Mouse (Mus musculus): Measurements from ENCODE around the gene Hunk. TPM values are rescaled to one million over a fixed set of nuclear protein-coding genes. Genes with fewer than 3 reads are reported as not detected.

Gene Hunk
- polyA plus RNA-seq, 1 experiment from 2014 or later = 13.6 TPM

GRCm38 (mm10) chr16:90421145-90421544, 35.3 kb downstream of the Hunk start:
- H3K9ac ChIP-seq (replicated peaks) = no peak overlapping the region
- H3K4me3 ChIP-seq = no peak overlapping the region
- peaks cover 71% of the 10 kb centered on the region for H3K4me1 ChIP-seq
- H3K27ac ChIP-seq (replicated peaks) = peak overlapping the region; percentile 77
- no peaks in the 10 kb centered on the region for H3K27me3 ChIP-seq
- peak; percentile 24 for ATAC-seq (replicated peaks)
- WGBS = 8% methylated on average over 7 of the region's 7 CpGs
- no peaks in the 10 kb centered on the region for H3K9me3 ChIP-seq
- H3K36me3 ChIP-seq = no peaks in the 10 kb centered on the region
- H3K4me2 ChIP-seq (replicated peaks) = no peak overlapping the region

- no peaks in the 10 kb centered on the region for H3K9me3 ChIP-seq
- ATAC-seq (replicated peaks) = peak; percentile 41
- H3K4me2 ChIP-seq (replicated peaks) = no peak overlapping the region
- peak overlapping the region; percentile 77 for H3K27ac ChIP-seq (replicated peaks)
- H3K36me3 ChIP-seq = no peaks in the 10 kb centered on the region
- no peak overlapping the region for H3K4me3 ChIP-seq
- 0 out of 2 replicates have a peak overlapping the region, but pooled peaks have one; percentile 5 for H3K9ac ChIP-seq (replicated peaks)
- WGBS = 2% methylated on average over 8 of the region's 8 CpGs
- peaks cover 71% of the 10 kb centered on the region for H3K4me1 ChIP-seq
- H3K27me3 ChIP-seq = no peaks in the 10 kb centered on the region
These were observed 35.7 kb downstream of the Hunk start for GRCm38 (mm10) chr16:90421551-90421950.

- peak overlapping the region; percentile 77 for H3K27ac ChIP-seq (replicated peaks)
- 17% methylated on average over 11 of the region's 11 CpGs for WGBS
- H3K4me2 ChIP-seq (replicated peaks) = no peak overlapping the region
- no peaks in the 10 kb centered on the region for H3K9me3 ChIP-seq
- H3K36me3 ChIP-seq = no peaks in the 10 kb centered on the region
- no peak overlapping the region for H3K4me3 ChIP-seq
- H3K4me1 ChIP-seq = peaks cover 71% of the 10 kb centered on the region
- ATAC-seq (replicated peaks) = peak; percentile 21; the same call in 1 of the 2 replicates
- no peaks in the 10 kb centered on the region for H3K27me3 ChIP-seq
- 0 out of 2 replicates have a peak overlapping the region, but pooled peaks have one; percentile 5 for H3K9ac ChIP-seq (replicated peaks)
These were observed 36.3 kb downstream of the Hunk start for GRCm38 (mm10) chr16:90422108-90422529.

GRCm38 (mm10) chr16:90423898-90424297, 38.1 kb downstream of the Hunk start:
- no peak overlapping the region for H3K4me3 ChIP-seq
- H3K9ac ChIP-seq (replicated peaks) = no peak overlapping the region
- H3K27ac ChIP-seq (replicated peaks) = peak overlapping the region; percentile 84
- no peaks in the 10 kb centered on the region for H3K9me3 ChIP-seq
- ATAC-seq (replicated peaks) = peak; percentile 57
- H3K27me3 ChIP-seq = no peaks in the 10 kb centered on the region
- no peak overlapping the region for H3K4me2 ChIP-seq (replicated peaks)
- no peaks in the 10 kb centered on the region for H3K36me3 ChIP-seq
- 28% methylated on average over 3 of the region's 3 CpGs for WGBS
- peaks cover 63% of the 10 kb centered on the region for H3K4me1 ChIP-seq

- no peaks in the 10 kb centered on the region for H3K9me3 ChIP-seq
- no peaks in the 10 kb centered on the region for H3K36me3 ChIP-seq
- no peak overlapping the region for H3K4me3 ChIP-seq
- 12% methylated on average over 9 of the region's 9 CpGs for WGBS
- no peak overlapping the region for H3K9ac ChIP-seq (replicated peaks)
- peaks cover 62% of the 10 kb centered on the region for H3K4me1 ChIP-seq
- ATAC-seq (replicated peaks) = peak; percentile 10; the same call in 1 of the 2 replicates
- peak overlapping the region; percentile 84 for H3K27ac ChIP-seq (replicated peaks)
- H3K27me3 ChIP-seq = no peaks in the 10 kb centered on the region
- H3K4me2 ChIP-seq (replicated peaks) = no peak overlapping the region
These were observed 38.6 kb downstream of the Hunk start for GRCm38 (mm10) chr16:90424391-90424790.

GRCm38 (mm10) chr16:90426234-90426633, 40.4 kb downstream of the Hunk start:
- no peak for ATAC-seq (replicated peaks)
- no peak overlapping the region for H3K9ac ChIP-seq (replicated peaks)
- no peaks in the 10 kb centered on the region for H3K36me3 ChIP-seq
- H3K9me3 ChIP-seq = no peaks in the 10 kb centered on the region
- H3K4me1 ChIP-seq = peaks cover 49% of the 10 kb centered on the region
- no peak overlapping the region for H3K4me2 ChIP-seq (replicated peaks)
- no peak overlapping the region for H3K4me3 ChIP-seq
- no peaks in the 10 kb centered on the region for H3K27me3 ChIP-seq
- H3K27ac ChIP-seq (replicated peaks) = no peak overlapping the region
- 79% methylated on average over 5 of the region's 5 CpGs for WGBS

GRCm38 (mm10) chr16:90427838-90428630, 42.2 kb downstream of the Hunk start:
- Histone ChIP-seq H3K4me3 (no peak overlapping the region), H3K9me3 (no peaks in the 10 kb centered on the region), H3K4me1 (peaks cover 31% of the 10 kb centered on the region), H3K36me3 (peaks cover 10% of the 10 kb centered on the region), H3K4me2 (replicated peaks) (no peak overlapping the region), H3K9ac (replicated peaks) (no peak overlapping the region), H3K27me3 (no peaks in the 10 kb centered on the region), H3K27ac (replicated peaks) (no peak overlapping the region)
- 93% methylated on average over 8 of the region's 8 CpGs for WGBS
- no peak for ATAC-seq (replicated peaks)

- 97% methylated on average over 12 of the region's 12 CpGs for WGBS
- peaks cover 6% of the 10 kb centered on the region for H3K4me1 ChIP-seq
- peaks cover 22% of the 10 kb centered on the region for H3K36me3 ChIP-seq
- ATAC-seq (replicated peaks) = no peak
- H3K27me3 ChIP-seq = no peaks in the 10 kb centered on the region
- H3K4me3 ChIP-seq = no peak overlapping the region
- H3K9me3 ChIP-seq = no peaks in the 10 kb centered on the region
- H3K9ac ChIP-seq (replicated peaks) = no peak overlapping the region
- no peak overlapping the region for H3K27ac ChIP-seq (replicated peaks)
- no peak overlapping the region for H3K4me2 ChIP-seq (replicated peaks)
These were observed 47.7 kb downstream of the Hunk start for GRCm38 (mm10) chr16:90433551-90433950.

GRCm38 (mm10) chr16:90435231-90435630, 49.4 kb downstream of the Hunk start:
- Histone ChIP-seq H3K36me3 (peaks cover 27% of the 10 kb centered on the region), H3K27ac (replicated peaks) (no peak overlapping the region), H3K27me3 (no peaks in the 10 kb centered on the region), H3K9me3 (no peaks in the 10 kb centered on the region), H3K4me3 (no peak overlapping the region), H3K4me1 (peaks cover 6% of the 10 kb centered on the region), H3K4me2 (replicated peaks) (no peak overlapping the region), H3K9ac (replicated peaks) (no peak overlapping the region)
- ATAC-seq (replicated peaks) = no peak
- whole genome bisulfite sequencing = 84% methylated on average over 4 of the region's 4 CpGs

GRCm38 (mm10) chr16:90437276-90437675, 51.5 kb downstream of the Hunk start:
- Histone ChIP-seq H3K9me3 (no peaks in the 10 kb centered on the region), H3K4me3 (no peak overlapping the region), H3K27ac (replicated peaks) (no peak overlapping the region), H3K9ac (replicated peaks) (no peak overlapping the region), H3K36me3 (peaks cover 25% of the 10 kb centered on the region), H3K4me2 (replicated peaks) (no peak overlapping the region), H3K27me3 (no peaks in the 10 kb centered on the region), H3K4me1 (peaks cover 6% of the 10 kb centered on the region)
- ATAC-seq (replicated peaks) = no peak
- 37% methylated on average over 5 of the region's 5 CpGs for WGBS

- Histone ChIP-seq H3K9me3 (no peaks in the 10 kb centered on the region), H3K4me3 (no peak overlapping the region), H3K36me3 (0 out of 2 replicates have a peak, but pooled peaks cover 6% of the 10 kb centered on the region), H3K4me2 (replicated peaks) (no peak overlapping the region), H3K27me3 (no peaks in the 10 kb centered on the region), H3K27ac (replicated peaks) (no peak overlapping the region), H3K4me1 (peaks cover 20% of the 10 kb centered on the region), H3K9ac (replicated peaks) (no peak overlapping the region)
- no peak for ATAC-seq (replicated peaks)
- WGBS = 82% methylated on average over 6 of the region's 6 CpGs
These were observed 53.7 kb downstream of the Hunk start for GRCm38 (mm10) chr16:90439493-90439892.

- ATAC-seq (replicated peaks) = no peak
- Histone ChIP-seq H3K27ac (replicated peaks) (no peak overlapping the region), H3K9ac (replicated peaks) (no peak overlapping the region)
These were observed 54.8 kb downstream of the Hunk start for GRCm38 (mm10) chr16:90440654-90441053.

More at GRCm38 (mm10) chr16:90440654-90441053, 54.8 kb downstream of the Hunk start:
- Histone ChIP-seq H3K27me3 (no peaks in the 10 kb centered on the region), H3K9me3 (no peaks in the 10 kb centered on the region), H3K36me3 (0 out of 2 replicates have a peak, but pooled peaks cover 6% of the 10 kb centered on the region), H3K4me1 (peaks cover 16% of the 10 kb centered on the region), H3K4me3 (no peak overlapping the region), H3K4me2 (replicated peaks) (no peak overlapping the region)
- WGBS = 44% methylated on average over 10 of the region's 10 CpGs
